Mouse (Mus musculus) MEL (cell line): ENCODE results near the gene Ttc39a.

ENCODE experiments used
- CTCF ChIP-seq, 3 experiments: IDR thresholded peaks in 2 of 3; conservative IDR thresholded peaks in 1 of 3; 2 replicates each; pipeline ENCODE4 v1.5.1; 2011 to 2012; ENCODE audit warnings: low read length in 3 of 3, low read depth in 2 of 3, mild to moderate bottlenecking in 2 of 3, improper control_type of control experiment in 1 of 3, inconsistent platforms in 1 of 3, mixed read lengths in 1 of 3, moderate library complexity in 1 of 3; ENCODE audit not compliant: control insufficient read depth in 1 of 3, insufficient read depth in 1 of 3, poor library complexity in 1 of 3, severe bottlenecking in 1 of 3
- HCFC1 ChIP-seq: IDR thresholded peaks from 2 replicates; pipeline ENCODE4 v1.6.1; 2012; ENCODE audit warnings: low read depth, mild to moderate bottlenecking, inconsistent platforms, low read length, improper control_type of control experiment, moderate library complexity
- MYB ChIP-seq: IDR thresholded peaks from 2 replicates; pipeline ENCODE4 v1.6.1; 2011; ENCODE audit warnings: mild to moderate bottlenecking, low read depth, low read length, improper control_type of control experiment
- POLR2A ChIP-seq, 2 experiments: IDR thresholded peaks; 2 replicates each; pipeline ENCODE4 v1.6.1; 2011 to 2012; ENCODE audit warnings: low read length in 2 of 2, mild to moderate bottlenecking in 2 of 2, control low read depth in 1 of 2, improper control_type of control experiment in 1 of 2, low read depth in 1 of 2, moderate library complexity in 1 of 2; ENCODE audit not compliant: control insufficient read depth in 1 of 2, insufficient read depth in 1 of 2, poor library complexity in 1 of 2
- POLR2AphosphoS5 ChIP-seq: IDR thresholded peaks from 2 replicates; pipeline ENCODE4 v1.6.1; 2012; ENCODE audit warnings: low read depth, borderline replicate concordance, mild to moderate bottlenecking, inconsistent platforms, low read length, moderate library complexity, mixed read lengths
- RAD21 ChIP-seq: IDR thresholded peaks from 2 replicates; pipeline ENCODE4 v1.6.1; 2011; ENCODE audit warnings: mild to moderate bottlenecking, low read depth, low read length, improper control_type of control experiment
- UBTF ChIP-seq: IDR thresholded peaks from 2 replicates; pipeline ENCODE4 v1.6.1; 2012; ENCODE audit warnings: low read depth, mild to moderate bottlenecking, inconsistent platforms, low read length, improper control_type of control experiment, moderate library complexity, borderline replicate concordance; ENCODE audit not compliant: insufficient read depth
- USF1 ChIP-seq: IDR thresholded peaks from 2 replicates; pipeline ENCODE4 v1.6.1; 2014; ENCODE audit warnings: low read depth, mild to moderate bottlenecking, inconsistent platforms, low read length, improper control_type of control experiment, moderate library complexity
- ZMIZ1 ChIP-seq: IDR thresholded peaks from 2 replicates; pipeline ENCODE4 v1.6.1; 2012; ENCODE audit warnings: low read depth, mild to moderate bottlenecking, inconsistent platforms, low read length, improper control_type of control experiment, moderate library complexity

DNA sequence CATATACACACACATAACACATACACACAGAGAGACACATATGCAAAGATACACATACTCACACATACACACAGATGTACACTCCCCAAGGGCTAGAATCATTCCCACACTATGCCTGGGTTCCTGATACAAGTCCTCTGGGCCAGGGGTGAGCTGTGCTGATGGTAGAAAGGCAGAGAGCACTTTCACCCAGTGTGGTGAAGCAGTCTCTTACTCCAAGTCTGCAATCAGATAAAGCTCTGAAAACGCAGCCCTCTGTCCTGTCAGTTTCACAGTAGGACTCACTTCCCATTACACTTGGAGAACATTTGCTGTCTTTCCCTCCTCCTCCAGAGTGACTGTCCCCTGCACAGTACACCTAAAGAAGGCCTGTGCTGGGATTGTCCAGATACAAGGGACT is 20.6 kb downstream of the Ttc39a start:
- no peak for TF ChIP-seq USF1
- TF ChIP-seq POLR2AphosphoS5, result no peak
- no peak for TF ChIP-seq CTCF (IDR thresholded peaks at IDR 0.05 in 2 of 3, conservative IDR thresholded peaks at IDR 0.05 in 1 of 3; ENCODE audit: control insufficient read depth in 1 of 3, insufficient read depth in 1 of 3, low read depth in 2 of 3, low read length in 3 of 3, poor library complexity in 1 of 3, severe bottlenecking in 1 of 3)
- no peak for TF ChIP-seq POLR2A (IDR thresholded peaks at IDR 0.05; ENCODE audit: control insufficient read depth in 1 of 2, insufficient read depth in 1 of 2, low read depth in 1 of 2, low read length in 2 of 2, poor library complexity in 1 of 2)
- TF ChIP-seq MYB, result no peak
- no peak for TF ChIP-seq UBTF
- no peak for TF ChIP-seq HCFC1
- TF ChIP-seq ZMIZ1, result no peak
- no peak for TF ChIP-seq RAD21
